Mouse (Mus musculus): Measurements from ENCODE around the gene Zfp940.

Zfp940 gene

GRCm38 (mm10) chr7:29812244-29812643, 41.2 kb downstream of the Zfp940 start:
- in situ Hi-C loops (cut with MboI, MseI), result no loop called here

- in situ Hi-C loops (cut with MboI, MseI), result no loop called here
Observed at GRCm38 (mm10) chr7:29807046-29807445, 46.4 kb downstream of the Zfp940 start.

GRCm38 (mm10) chr7:29792906-29793305, 60.6 kb downstream of the Zfp940 start:
- in situ Hi-C loops (cut with MboI, MseI), result no loop called here

GRCm38 (mm10) chr7:29785888-29786287, 67.6 kb downstream of the Zfp940 start:
- in situ Hi-C loops (cut with MboI, MseI), result no loop called here

- in situ Hi-C loops (cut with MboI, MseI), result no loop called here
Observed at GRCm38 (mm10) chr7:29785023-29785422, 68.4 kb downstream of the Zfp940 start.

GRCm38 (mm10) chr7:29783871-29784551, 69.5 kb downstream of the Zfp940 start, which contains the start of gene Zfp30:
TSS of gene Zfp30 (plus strand) at chr7:29783998.
- in situ Hi-C loops (cut with MboI, MseI), result no loop called here
